Mouse (Mus musculus) stomach, embryonic 14.5 days (tissue): ENCODE results near the gene Fsip1. TPM values are rescaled to one million over a fixed set of nuclear protein-coding genes. Genes with fewer than 3 reads are reported as not detected.
A peak's percentile ranks its signal among the peaks of the same experiment; 100 is the strongest.
"Not testable (repeated sequence)": the region's sequence is repeated elsewhere in the genome, so short reads cannot be mapped to it uniquely, and the experiment has no call there.

ENCODE experiments used
- ATAC-seq: fragments of 200-750 bp; cut with Nextera tagmentation; 2 replicates; pipeline ENCODE4 v1.8.0; 2017; ENCODE audit warnings: low read depth, moderate TSS enrichment; ENCODE audit not compliant: insufficient number of reproducible peaks, insufficient read depth, low FRiP score
- H3K27ac ChIP-seq: fragments of 300-500 bp; sonication (generic); 2 replicates; pipeline ENCODE4 v1.5.1; 2014; ENCODE audit warnings: mild to moderate bottlenecking, low read length, moderate library complexity, mixed read lengths
- H3K27me3 ChIP-seq: fragments of 300-500 bp; sonication (generic); 2 replicates; pipeline ENCODE4 v1.6.1; 2014; ENCODE audit warnings: low read length, control low read depth, mixed read lengths; ENCODE audit not compliant: control insufficient read depth, insufficient read depth
- H3K36me3 ChIP-seq: fragments of 300-500 bp; sonication (generic); 2 replicates; pipeline ENCODE4 v1.6.1; 2014; ENCODE audit warnings: mild to moderate bottlenecking, control low read depth, low read length, moderate library complexity, mixed read lengths; ENCODE audit not compliant: control insufficient read depth, insufficient read depth
- H3K4me1 ChIP-seq: fragments of 300-500 bp; sonication (generic); 2 replicates; pipeline ENCODE4 v1.6.1; 2014; ENCODE audit warnings: low read length, control low read depth, mixed read lengths; ENCODE audit not compliant: control insufficient read depth, insufficient read depth
- H3K4me2 ChIP-seq: fragments of 300-500 bp; sonication (generic); replicated peaks from 2 replicates; pipeline ENCODE4 v1.6.1; 2014; ENCODE audit warnings: low read depth, low read length, control low read depth
- H3K4me3 ChIP-seq: fragments of 300-500 bp; sonication (generic); 2 replicates; pipeline ENCODE4 v1.5.1; 2014; ENCODE audit warnings: low read depth, low read length, control low read depth
- H3K9ac ChIP-seq: fragments of 300-500 bp; sonication (generic); replicated peaks from 2 replicates; pipeline ENCODE4 v1.6.1; 2014; ENCODE audit warnings: low read depth, mild to moderate bottlenecking, control low read depth, low read length, moderate library complexity, mixed read lengths
- H3K9me3 ChIP-seq: fragments of 300-500 bp; sonication (generic); 2 replicates; pipeline ENCODE4 v1.6.1; 2016; ENCODE audit warnings: low read depth, low read length, control low read depth; ENCODE audit not compliant: control insufficient read depth
- WGBS: fragments of 180-500 bp; shearing (Covaris S2); extraction: QIAGEN DNeasy Blood & Tissue Kit; methylation state at CpG from one replicate; pipeline ENCODE4 v1.1.7; 2014; 5-methylcytosine and 5-hydroxymethylcytosine counted together
- polyA plus RNA-seq: library from polyadenylated mRNA; unstranded; fragments of >200 nt; fragmentation: Nextera tagmentation; extraction: Ambion mirVana; gene quantifications from 2 replicates; pipeline ENCODE4 v1.2.1, GENCODE M21; 2014

Gene Fsip1
- polyA plus RNA-seq, 1 experiment from 2014 or later, result 0.43 TPM

- Histone ChIP-seq H3K9ac (no peak overlapping the region), H3K4me2 (no peak overlapping the region), H3K27me3 (no peaks in the 10 kb centered on the region), H3K4me1 (peaks cover 18% of the 10 kb centered on the region; the same call in 1 of the 2 replicates), H3K36me3 (no peaks in the 10 kb centered on the region), H3K4me3 (no peak overlapping the region), H3K27ac (peak overlapping the region; percentile 62; the same call in 1 of the 2 replicates), H3K9me3 (no peaks in the 10 kb centered on the region)
- WGBS, result 64% methylated on average over 2 of the region's 2 CpGs
- ATAC-seq, result no peak
These were observed 95.8 kb downstream of the Fsip1 start for GRCm38 (mm10) chr2:118160991-118161390.

- peaks cover 18% of the 10 kb centered on the region; the same call in 1 of the 2 replicates for H3K4me1 ChIP-seq
- ATAC-seq, result no peak
- no peaks in the 10 kb centered on the region for H3K36me3 ChIP-seq
These were observed 96.2 kb downstream of the Fsip1 start for GRCm38 (mm10) chr2:118160547-118160946.

GRCm38 (mm10) chr2:118159126-118159525 lies 97.6 kb downstream of the Fsip1 start:
- Histone ChIP-seq H3K4me3 (no peak overlapping the region), H3K9me3 (no peaks in the 10 kb centered on the region), H3K36me3 (no peaks in the 10 kb centered on the region), H3K9ac (no peak overlapping the region), H3K4me2 (no peak overlapping the region), H3K4me1 (peaks cover 18% of the 10 kb centered on the region; the same call in 1 of the 2 replicates), H3K27ac (no peak overlapping the region), H3K27me3 (no peaks in the 10 kb centered on the region)
- ATAC-seq, result no peak
- 44% methylated on average over 6 of the region's 6 CpGs for WGBS

More at GRCm38 (mm10) chr2:118160547-118160946, 96.2 kb downstream of the Fsip1 start:
- Histone ChIP-seq H3K27ac (peak overlapping the region; percentile 62), H3K9me3 (no peaks in the 10 kb centered on the region), H3K4me3 (no peak overlapping the region), H3K9ac (no peak overlapping the region), H3K27me3 (no peaks in the 10 kb centered on the region), H3K4me2 (no peak overlapping the region)
- 10% methylated on average over 6 of the region's 6 CpGs for WGBS

- H3K4me2 ChIP-seq, result no peak overlapping the region
- H3K27me3 ChIP-seq, result no peaks in the 10 kb centered on the region
- H3K4me3 ChIP-seq, result no peak overlapping the region
- no peaks in the 10 kb centered on the region for H3K36me3 ChIP-seq
- no peak overlapping the region for H3K27ac ChIP-seq
- peaks cover 18% of the 10 kb centered on the region; the same call in 1 of the 2 replicates for H3K4me1 ChIP-seq
- H3K9ac ChIP-seq, result no peak overlapping the region
- ATAC-seq, result no peak
- WGBS, result 88% methylated on average over 3 of the region's 3 CpGs
- no peaks in the 10 kb centered on the region for H3K9me3 ChIP-seq
These were observed 98.7 kb downstream of the Fsip1 start for GRCm38 (mm10) chr2:118158095-118158494.

- Histone ChIP-seq H3K9ac (no peak overlapping the region), H3K27ac (no peak overlapping the region), H3K4me2 (no peak overlapping the region), H3K27me3 (no peaks in the 10 kb centered on the region), H3K9me3 (no peaks in the 10 kb centered on the region), H3K4me3 (no peak overlapping the region), H3K36me3 (no peaks in the 10 kb centered on the region), H3K4me1 (no peaks in the 10 kb centered on the region)
- 71% methylated on average over 12 of the region's 12 CpGs for WGBS
- no peak for ATAC-seq
These were observed 106.8 kb downstream of the Fsip1 start for GRCm38 (mm10) chr2:118149855-118150563.

- Histone ChIP-seq H3K4me2 (no peak overlapping the region), H3K4me3 (no peak overlapping the region), H3K27ac (no peak overlapping the region), H3K4me1 (no peaks in the 10 kb centered on the region), H3K9me3 (no peaks in the 10 kb centered on the region), H3K27me3 (no peaks in the 10 kb centered on the region), H3K36me3 (no peaks in the 10 kb centered on the region), H3K9ac (no peak overlapping the region)
- ATAC-seq, result no peak
- 81% methylated on average over 4 of the region's 4 CpGs for WGBS
These were observed 108.2 kb downstream of the Fsip1 start for GRCm38 (mm10) chr2:118148321-118149142.

- ATAC-seq, H3K36me3 ChIP-seq: not testable (repeated sequence)
- WGBS, result 57% methylated on average over 3 of the region's 3 CpGs
These were observed 109.0 kb downstream of the Fsip1 start for GRCm38 (mm10) chr2:118147749-118148148.

GRCm38 (mm10) chr2:118141651-118142050 lies 115.1 kb downstream of the Fsip1 start:
- H3K4me1 ChIP-seq, result no peaks in the 10 kb centered on the region
- H3K9me3 ChIP-seq, result no peaks in the 10 kb centered on the region
- H3K27me3 ChIP-seq, result no peaks in the 10 kb centered on the region
- no peak for ATAC-seq
- H3K36me3 ChIP-seq, result no peaks in the 10 kb centered on the region
- H3K4me3 ChIP-seq, result no peak overlapping the region
- H3K27ac ChIP-seq, result no peak overlapping the region
- H3K4me2 ChIP-seq, result no peak overlapping the region
- H3K9ac ChIP-seq, result no peak overlapping the region
- 90% methylated on average over 10 of the region's 10 CpGs for WGBS

More at GRCm38 (mm10) chr2:118147749-118148148, 109.0 kb downstream of the Fsip1 start:
- not testable (repeated sequence) for H3K27me3 ChIP-seq, H3K4me1 ChIP-seq, H3K9ac ChIP-seq, H3K27ac ChIP-seq, H3K4me3 ChIP-seq, H3K4me2 ChIP-seq, H3K9me3 ChIP-seq
